Mouse (Mus musculus) retina, postnatal 1 day (tissue): ENCODE measurements at regions not wholly inside any gene's neighbourhood (a gene's known extent, or its start where the extent isn't known, plus 50 kb on each side); places are given as distances from the start of the nearest gene placed in this dataset.

Source experiments
- DNase-seq: peaks from one replicate; pipeline ENCODE4 v3.0.0-alpha.2; 2012

DNA sequence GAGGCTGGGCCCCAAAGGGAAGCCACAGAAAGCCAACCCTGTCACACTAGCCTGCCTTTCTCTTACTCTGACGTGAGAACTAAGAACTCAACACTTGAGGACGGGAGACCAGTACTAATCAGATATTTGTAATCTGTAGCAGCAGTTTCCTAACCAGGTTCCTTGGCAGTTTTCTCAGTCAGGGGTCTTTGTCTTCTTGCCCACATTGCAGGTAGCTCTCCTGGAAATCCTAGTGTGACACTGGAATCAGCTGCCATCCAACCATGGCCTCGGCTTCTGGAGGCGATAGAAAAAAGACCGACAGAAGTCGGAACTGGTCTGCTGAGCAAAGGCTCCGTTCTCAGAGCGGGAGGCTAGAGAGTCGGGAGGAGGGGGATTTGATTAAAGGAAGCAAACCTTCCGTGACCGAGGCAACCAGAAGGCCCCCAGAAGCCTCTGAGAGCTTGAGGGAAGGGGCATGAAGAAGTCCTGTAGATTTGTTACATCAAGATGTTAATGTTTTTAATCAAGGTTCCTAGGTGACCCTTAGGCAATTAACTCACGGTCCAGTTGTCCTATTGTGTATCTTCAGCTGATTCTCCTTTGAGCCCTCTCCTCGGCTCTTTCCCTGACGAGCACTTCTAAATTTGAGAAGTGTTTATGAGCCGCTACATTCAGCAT lies 284.2 kb downstream of the Ndfip2 start:
- peak; percentile 76 for DNase-seq

DNA sequence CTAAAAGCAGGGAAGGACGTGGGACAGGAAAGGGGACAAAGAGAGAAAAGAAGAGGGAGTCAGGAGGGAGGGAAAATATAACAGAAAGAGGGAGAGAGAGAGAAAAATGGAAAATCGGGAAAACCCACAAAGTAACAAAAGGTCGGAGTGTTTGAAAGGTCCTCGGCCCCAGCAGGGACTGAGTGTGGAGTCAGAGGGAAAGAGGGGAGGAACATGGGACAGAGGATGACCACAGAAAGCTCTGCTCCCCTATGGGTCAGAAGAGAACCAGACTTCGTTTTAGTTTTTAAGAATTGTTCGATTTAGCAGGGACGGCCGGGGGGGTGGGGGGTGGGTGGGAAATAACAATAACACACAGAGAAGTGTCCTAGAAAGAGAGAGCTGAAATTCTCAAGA lies 283.7 kb downstream of the Ndfip2 start:
- DNase-seq: no peak

DNA sequence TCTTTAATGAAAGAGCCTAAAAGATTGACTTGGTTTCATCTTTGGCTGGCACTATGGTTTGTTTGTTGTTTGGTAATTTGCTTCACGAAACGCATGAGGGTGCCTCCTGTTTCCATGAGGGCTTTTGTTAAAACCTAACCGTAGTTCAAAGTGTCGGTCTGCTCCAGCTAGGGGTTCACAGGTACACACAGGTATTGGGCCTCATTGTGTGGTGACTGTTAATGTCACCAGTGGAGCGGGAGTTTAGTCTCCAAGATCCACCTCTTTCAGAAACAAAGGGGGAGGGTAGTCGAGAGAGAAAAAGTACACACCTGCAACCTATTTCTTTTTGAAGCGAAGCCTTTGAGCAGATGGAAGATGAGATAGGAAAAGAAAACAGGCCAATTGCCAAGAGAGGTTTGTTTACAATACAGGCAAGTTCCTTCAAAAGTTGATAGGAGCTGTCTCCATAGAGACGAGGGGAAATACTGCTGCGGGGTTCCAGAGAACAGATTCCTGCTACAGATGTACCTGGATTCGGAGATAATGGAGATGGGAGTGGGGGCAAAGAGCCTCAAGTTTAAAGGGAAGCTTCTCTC lies 273.9 kb downstream of the Ndfip2 start:
- DNase-seq: no peak

DNA sequence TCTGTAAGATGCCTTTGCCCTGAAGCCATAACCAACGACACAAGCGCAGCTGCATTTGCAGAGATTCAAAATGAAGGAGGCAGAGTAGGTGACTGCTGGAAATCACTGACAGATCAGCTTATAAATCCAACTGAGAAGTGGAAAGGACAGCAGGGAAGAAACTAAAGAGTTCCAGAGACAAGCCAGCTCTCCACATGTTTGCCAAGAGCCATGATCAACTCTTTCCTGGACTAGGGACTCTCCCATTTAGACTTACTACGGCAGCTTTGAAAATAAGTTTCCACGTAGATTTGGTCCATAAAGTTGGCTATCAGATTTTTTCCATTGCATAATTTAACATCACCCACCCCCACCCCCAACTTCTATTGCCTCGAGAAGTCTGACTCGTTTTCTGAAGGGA lies 269.7 kb downstream of the Ndfip2 start:
- DNase-seq: no peak

DNA sequence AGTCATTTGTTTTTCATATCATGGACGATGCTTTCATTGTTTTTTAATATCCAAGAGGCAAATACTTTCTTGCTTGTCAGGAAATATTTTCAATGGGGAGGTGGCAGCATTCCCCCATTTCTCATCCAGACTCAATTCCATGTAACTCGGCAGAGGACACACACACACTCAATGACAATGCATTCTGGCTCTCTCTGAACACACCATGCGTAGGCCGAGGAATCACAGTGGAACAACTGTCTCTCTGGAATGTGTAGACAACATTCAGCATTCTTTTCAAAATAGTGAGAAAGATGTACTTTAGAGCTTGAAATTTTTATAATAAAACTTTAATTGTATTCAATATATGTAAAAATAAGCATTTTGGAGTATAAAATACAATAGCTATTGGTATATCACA lies 265.5 kb downstream of the Ndfip2 start:
- DNase-seq: no peak

DNA sequence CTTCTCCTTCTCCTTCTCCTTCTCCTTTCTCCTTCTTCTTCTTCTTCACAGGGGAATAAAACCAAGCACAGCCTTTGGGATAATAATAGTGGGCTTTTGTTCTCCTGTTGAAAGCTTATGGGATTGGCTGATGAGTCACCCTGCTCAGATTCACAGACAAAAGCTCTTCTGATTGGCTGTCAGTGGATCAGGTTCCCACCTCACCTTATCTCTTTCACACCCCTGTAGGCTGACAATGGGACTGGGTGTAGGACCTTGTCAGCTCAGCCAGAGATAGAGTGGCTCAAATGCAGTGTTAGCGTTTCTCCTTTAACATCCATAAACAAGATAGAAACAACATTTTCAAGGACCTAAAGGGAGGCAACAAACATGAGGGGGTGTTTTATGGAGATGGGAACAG lies 263.9 kb downstream of the Ndfip2 start:
- DNase-seq: no peak

DNA sequence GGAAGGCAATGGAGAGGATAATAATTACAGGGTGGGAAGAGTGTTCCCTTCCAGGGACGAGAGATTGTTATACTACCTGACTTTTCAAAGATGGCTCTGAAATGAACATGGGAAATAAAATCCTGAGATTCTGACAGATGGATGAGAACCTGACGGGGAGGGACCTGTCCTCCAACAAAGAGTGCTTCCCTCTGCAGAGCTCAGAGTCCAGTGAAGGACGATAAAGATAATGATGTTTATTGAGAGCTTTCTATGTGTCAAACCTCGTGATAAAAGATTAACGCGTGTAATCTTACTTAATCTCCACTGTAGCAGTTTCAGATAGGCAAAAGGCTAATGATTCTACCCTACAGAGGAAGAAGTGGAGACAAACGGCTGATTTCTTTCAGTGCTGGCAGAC lies 260.3 kb downstream of the Ndfip2 start:
- no peak for DNase-seq

DNA sequence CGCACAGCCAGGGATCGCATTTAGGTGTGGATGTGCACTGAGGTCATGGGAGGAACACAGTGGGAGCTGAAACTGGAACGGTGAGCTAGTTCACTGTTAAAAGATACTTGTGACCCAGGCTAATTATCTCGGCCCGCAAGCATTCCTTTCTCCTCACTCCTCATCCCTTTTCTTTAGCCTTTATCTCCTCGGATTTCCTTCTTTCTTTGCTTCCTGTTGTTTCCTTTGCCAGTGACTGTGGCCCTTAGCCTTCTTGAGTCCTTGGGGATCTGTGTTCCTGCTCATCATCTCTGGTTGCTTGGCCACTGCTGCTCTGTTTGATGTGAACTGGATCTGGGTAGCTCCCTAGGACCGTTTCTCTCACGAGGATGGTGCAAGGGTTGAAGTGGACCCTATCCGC lies 256.0 kb downstream of the Ndfip2 start:
- DNase-seq: no peak

DNA sequence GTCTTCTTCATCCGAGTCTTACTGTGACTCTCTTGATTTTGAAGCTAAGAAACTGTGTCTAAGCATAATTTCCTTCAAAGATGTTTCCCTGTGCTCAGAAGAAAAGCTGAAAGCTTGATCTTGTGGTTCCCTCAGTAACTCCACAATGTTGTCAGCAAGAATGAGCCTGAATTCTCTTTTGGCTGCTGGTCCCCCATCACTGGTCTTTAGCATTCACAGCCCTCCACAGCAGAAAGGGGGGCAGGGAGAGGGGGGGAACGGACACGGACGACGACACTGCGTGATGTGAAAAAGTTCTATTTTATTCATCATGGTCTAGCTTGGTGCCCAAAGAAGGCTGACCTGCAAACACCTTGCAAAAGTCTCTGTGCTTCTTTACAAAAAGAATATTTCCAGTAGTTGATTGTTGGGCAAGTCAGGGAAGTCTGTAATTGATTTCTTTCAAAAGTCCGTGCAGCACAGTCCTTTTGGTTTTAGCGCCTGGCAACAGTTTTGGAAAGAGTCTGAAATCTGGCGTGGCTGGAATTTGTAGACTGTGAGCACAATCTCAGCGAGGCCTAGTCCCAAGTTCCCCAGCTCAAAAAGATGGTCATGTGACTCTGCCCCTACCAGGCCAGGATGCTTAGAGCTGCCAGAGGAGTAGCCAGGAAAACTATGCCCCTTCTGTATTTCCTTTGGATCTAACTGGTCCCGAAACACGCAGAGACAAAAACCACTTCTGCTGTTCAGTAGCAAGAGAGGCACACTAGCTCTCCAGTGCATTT lies 254.7 kb downstream of the Ndfip2 start:
- no peak for DNase-seq

DNA sequence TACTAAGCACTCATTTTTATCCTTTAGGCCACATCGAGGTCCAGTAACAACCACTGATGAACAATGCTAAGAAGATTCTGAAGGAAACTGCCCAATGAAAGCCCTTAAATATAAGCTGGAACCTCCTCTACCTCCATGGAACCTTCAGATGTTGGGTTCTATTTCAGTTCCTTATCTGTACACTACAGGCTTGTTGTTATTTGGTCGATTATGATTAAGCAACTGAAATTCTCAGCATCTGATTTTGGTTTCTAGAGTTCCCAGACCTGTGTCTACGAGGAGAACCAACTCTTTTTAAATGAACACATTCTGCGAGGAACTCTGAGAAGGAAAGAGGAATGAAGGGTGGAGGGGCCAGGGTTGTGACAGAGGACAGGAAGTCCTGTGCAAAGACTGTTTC lies 253.5 kb downstream of the Ndfip2 start:
- DNase-seq: no peak

DNA sequence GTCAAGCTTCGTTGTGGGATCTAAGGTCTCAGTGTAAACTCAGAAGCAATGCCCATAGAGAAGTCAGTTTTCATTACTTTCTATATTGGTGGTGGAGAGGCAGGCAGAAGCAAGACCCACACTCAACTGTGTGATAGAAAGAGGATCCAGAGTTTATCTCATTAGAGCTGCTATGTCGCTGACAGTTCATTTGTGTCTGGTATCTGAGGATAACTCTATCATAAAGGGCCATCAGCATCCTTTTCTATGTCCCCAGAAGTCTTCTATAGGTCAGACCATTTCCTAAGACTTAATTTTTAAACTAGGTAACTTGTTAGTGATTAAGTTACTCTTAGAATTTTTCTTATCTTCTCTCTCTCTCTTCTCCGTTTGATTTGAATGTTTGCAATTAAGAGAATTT lies 252.8 kb downstream of the Ndfip2 start:
- DNase-seq: no peak

DNA sequence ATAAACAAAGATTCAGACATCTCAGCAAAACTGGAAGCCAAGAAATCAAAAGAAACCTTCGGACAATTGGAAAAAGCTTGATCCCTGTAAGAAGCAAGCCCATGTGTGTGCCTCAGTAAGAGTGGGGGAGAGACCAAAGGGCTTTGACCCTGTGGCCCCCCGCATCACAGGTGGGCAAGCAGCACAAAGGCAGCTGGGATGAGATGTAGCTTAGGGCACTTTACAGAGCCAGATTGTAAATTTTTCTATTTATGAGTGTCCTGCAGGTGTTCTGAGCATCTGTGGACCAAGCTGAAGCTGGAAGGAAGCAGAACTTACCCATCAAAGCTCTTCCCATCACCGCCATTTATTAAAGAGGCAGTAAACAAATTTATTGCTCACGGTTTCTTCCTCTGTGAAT lies 246.9 kb downstream of the Ndfip2 start:
- DNase-seq: no peak

DNA sequence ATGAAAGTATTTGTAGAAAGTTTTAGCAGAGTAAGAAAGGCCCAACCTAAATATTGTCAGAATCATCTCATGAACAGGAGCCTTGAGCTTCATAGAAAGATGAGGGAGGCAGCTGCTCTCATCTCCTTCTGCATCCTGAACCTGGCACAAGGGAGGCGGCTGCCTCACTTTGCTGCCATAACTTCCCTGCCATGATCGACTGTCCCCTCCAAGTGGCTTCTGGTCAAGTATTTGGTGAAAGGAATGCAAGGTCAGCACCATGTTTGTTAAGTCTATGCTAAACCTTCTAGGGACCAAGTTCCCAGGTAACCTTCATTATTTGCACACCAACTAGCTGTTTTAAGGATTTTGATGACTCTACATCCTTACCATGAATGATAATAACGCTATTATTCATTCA lies 246.0 kb downstream of the Ndfip2 start:
- no peak for DNase-seq

DNA sequence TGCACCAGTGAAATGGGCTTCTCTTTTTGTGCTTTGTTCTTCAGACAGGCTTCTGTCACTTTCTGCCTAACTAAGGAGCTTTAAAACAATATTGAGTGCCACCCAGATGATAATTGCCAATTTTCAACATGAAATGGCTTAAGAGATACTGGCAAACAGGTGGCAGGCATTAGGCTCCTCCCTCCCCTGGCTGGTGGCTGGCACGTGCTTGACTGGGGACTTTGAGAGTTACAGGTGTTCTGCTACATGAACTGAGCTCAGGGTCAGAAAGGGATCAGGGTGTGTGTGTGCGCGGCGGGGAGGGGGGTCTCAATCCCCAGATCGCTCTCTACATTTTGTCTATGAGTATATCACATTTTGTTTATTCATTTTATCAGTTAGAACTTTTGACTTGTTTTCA lies 245.4 kb downstream of the Ndfip2 start:
- DNase-seq: no peak

DNA sequence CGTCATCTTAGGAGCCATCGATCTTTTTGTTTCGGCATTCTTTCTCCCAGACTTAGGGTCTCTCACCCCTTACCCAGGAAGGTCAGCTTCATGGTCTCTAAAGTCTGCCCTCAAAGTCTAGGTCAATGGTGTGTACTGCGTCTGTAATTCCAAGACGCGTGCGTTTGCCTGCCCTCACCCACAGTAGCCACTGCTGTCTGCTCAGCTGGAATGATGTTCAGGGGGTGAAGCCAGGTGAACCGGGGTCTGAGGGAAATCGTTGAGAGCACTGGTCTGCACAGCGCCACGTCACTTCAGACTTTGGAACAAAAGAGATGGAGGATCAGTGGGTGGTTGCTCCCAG lies 244.2 kb downstream of the Ndfip2 start:
- no peak for DNase-seq

DNA sequence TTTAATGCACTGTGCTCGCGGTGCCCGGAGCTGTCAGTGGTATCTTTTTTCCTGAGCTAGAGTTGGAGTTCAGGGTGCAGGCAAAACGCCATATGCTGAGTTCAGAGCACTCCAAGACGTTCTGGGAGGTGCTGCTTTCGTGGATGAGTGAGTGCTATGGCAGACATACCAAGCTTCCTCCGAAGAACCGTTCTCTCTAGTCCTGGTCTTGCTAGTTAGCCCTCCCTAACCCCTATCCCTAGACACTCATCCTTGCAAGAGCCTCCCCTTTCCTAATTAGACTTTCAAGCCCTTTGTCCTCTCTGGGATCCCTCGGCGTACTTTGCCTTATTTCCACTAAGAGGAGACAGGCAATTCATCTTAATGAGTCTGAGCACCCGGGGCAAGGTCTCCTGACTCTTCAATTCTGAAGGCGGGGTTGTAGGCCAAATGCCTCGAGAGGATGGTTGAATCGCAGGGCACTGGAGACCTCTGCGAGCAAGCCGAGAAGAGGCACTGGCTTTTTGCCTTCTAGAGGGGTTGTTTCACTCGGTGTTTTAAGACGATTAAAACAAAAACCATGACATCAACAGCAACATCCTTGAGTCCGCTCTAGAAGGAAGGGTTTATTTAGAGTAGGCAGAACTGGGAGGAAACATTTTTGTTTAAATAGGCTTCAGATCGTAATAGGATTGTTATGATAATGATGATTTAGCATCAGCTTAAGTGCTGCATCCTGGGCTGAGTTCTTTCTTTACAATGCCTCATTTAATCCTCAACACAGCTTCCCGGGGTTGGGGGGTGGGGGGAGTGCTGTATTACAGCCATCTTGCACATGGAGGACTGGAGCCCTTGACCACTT lies 243.6 kb downstream of the Ndfip2 start:
- peak; percentile 69 for DNase-seq

DNA sequence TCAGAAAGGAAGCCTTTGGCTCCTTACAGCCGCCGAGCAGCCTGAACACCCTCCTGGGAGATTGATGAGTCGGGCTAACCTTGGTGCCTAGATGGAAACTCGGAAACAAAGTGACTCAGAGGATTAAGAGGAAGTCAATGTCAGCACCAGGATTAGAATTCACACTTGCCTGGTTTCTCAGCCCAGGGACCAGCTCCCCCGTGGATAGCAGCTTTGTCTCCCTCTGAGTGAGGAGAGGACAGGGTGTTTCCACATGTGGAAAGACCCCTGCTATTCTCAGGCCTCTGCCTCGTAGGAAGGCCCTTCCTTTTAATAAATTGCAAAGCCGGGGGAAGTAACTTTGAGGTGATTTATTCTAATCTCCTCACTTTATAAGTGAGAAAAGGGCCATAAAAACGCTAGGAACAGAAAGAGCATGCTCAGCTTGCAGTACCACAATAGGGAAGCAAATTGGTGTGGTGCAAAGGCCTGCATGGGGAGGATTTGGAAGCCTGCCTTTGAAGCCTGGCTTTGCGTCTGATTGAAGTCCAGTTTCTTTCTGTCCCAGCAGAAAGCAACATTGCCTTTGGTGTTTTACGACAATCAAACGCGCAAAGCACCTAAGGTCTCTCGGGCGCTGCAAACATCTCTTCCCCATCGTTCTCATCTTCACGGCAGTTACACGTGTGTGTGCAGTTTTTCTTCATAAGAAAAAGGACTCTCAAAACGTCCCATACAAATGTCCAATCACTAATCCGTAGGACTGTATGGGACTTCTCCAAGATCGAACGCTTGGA lies 242.8 kb downstream of the Ndfip2 start:
- peak; percentile 41 for DNase-seq

DNA sequence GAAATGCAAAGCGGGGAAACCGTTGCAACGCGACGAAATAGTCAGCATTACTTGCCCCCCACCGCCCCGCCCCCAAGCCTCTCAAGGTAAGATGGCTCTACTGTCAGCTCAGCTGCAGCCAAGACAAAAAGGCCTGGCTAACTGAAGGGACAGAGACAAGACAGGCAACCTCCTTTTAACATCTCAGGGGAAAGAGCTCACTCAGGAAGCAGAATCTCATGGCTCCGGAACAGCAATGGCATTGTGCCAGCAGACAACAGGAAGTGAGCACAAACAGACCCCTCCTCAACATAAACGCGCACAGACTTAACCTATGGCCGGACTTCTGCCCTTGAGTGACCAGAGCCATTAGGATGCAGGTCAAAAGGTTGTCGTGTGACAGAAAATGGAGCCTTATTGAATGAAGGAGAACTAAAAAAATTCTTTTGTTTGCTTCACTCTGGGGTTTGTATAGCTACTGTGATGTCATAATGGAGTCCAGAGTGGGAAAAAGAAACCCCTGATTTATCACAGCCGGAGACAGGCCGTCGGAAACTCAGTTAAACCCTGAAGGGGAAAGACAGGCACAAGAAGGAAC lies 241.0 kb downstream of the Ndfip2 start:
- DNase-seq: peak; percentile 66

DNA sequence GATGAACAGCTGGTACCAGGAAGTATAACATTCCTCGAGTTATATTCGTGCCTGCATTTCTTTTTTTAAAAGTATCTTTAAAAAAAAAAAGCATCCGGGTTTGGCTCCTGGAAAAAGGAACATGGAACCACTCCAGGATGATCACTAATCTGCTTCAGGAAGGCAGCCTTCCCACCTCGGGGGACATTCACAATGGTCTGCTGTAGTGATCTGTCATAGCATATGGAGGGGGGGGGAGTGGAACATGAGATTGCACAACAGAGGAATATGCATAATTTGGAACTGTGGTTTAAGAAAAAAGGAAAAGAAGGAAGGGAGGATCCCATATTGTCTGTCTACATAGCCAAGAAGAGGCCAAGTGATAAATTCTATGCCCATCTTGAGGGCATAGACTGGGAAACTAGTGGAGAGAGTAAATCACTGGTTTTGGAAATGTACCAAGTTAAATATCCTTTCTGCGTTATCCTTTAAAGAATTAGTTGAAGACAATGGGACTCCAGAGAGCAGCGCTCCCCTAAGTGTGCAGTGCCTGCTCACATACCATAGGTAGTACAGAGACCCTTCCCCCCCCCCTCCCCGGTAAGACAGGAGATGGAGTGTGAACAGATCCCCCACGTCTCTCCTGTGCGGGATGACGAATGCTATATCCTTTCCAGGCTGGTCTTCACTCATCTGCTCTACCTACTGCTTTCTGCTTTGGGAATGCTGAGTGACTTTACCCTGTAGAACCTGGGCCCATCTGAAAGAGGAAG lies 240.0 kb downstream of the Ndfip2 start:
- DNase-seq: no peak

DNA sequence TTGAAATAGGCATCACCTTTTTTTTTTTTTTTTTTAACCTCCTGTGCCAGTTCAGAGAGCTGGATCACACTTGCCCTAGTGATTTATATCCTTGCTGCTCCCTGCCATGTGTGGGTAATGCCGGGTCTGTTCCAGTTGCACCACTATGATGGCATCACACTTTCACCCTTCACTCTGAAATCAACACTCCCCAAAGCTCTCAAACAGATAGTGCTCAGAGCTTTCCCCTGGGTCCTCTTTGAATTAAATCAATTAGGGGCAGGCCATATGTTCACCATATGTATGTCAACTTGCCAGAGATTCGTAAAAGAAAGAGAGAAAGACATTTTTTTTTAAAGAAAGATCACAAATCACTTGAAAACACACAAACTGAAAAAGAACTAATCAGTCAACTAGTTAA lies 236.8 kb downstream of the Ndfip2 start:
- no peak for DNase-seq

DNA sequence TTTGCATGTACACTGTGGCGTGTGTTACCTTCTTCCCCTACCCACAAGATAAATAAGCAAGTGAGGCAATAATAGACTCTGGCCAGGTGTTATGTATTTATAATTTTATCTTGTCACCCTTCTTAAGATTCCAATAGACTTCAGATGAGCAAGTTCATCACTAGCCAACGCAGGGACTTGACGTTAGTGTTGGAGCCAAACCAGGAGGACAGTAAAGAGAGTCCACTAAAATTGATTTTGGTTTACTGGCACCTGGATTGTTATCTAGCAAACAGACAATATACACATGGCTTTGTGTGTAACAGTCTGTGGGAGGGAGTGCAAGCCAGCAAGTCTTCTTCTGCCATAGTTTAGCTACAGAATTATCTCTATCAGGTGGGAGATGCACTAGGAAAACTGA lies 236.0 kb downstream of the Ndfip2 start:
- DNase-seq: no peak

DNA sequence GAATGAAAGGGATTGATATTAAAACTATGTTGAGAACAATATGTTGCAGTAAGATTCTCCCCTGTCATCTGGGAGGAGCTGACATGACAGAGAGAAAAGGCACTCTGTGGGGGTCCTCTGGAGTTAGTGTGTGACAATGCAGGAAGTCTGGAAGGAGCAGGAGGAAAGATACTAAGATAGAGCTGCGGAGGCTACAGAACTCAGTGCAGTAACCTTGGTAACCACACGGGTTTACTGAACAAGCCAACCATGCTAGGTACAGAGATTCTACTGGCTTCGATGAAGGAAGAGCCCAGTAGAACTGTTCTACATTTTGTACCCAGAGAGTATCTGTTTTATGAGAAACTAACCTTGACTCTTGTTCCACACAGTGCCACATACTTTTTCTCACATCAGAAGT lies 231.8 kb downstream of the Ndfip2 start:
- no peak for DNase-seq
